Mouse (Mus musculus): ENCODE data around the gene Kctd11. TPM values are rescaled to one million over a fixed set of nuclear protein-coding genes. Genes with fewer than 3 reads are reported as not detected.
"Not testable (repeated sequence)": the region's sequence is repeated elsewhere in the genome, so short reads cannot be mapped to it uniquely, and the experiment has no call there.

Gene Kctd11
- polyA plus RNA-seq, 1 experiment from 2014 or later: 15.1 TPM

GRCm38 (mm10) chr11:69919661-69920265 lies 38.6 kb upstream of the Kctd11 start:
- H3K36me3 ChIP-seq (ENCODE audit: control insufficient read depth, insufficient read depth, low read length): peaks cover 23% of the 10 kb centered on the region
- H3K4me3 ChIP-seq (replicated peaks; ENCODE audit: low read length): peak overlapping the region; percentile 93
- ATAC-seq (ENCODE audit: insufficient read depth, low FRiP score): peak; percentile 15; the same call in 1 of the 2 replicates
- no peaks in the 10 kb centered on the region for H3K27me3 ChIP-seq (ENCODE audit: control insufficient read depth, insufficient read depth, low read length)
- H3K27ac ChIP-seq (ENCODE audit: low read length): peak overlapping the region; percentile 96
- under 1% methylated on average over 17 of the region's 17 CpGs for WGBS
- H3K4me1 ChIP-seq (ENCODE audit: control insufficient read depth, insufficient read depth, low read length): peaks cover 31% of the 10 kb centered on the region
- peak overlapping the region; percentile 98 for H3K9ac ChIP-seq (ENCODE audit: low read length)
- no peaks in the 10 kb centered on the region for H3K9me3 ChIP-seq (replicated peaks; ENCODE audit: control insufficient read depth, low read length)
- peak overlapping the region; percentile 94 for H3K4me2 ChIP-seq (ENCODE audit: low read depth, low read length)

- Histone ChIP-seq H3K27ac (ENCODE audit: low read length) (peak overlapping the region; percentile 96), H3K4me3 (replicated peaks; ENCODE audit: low read length) (peak overlapping the region; percentile 93), H3K9me3 (replicated peaks; ENCODE audit: control insufficient read depth, low read length) (no peaks in the 10 kb centered on the region), H3K9ac (ENCODE audit: low read length) (peak overlapping the region; percentile 98), H3K4me2 (ENCODE audit: low read depth, low read length) (peak overlapping the region; percentile 94), H3K27me3 (ENCODE audit: control insufficient read depth, insufficient read depth, low read length) (no peaks in the 10 kb centered on the region), H3K36me3 (ENCODE audit: control insufficient read depth, insufficient read depth, low read length) (peaks cover 23% of the 10 kb centered on the region), H3K4me1 (ENCODE audit: control insufficient read depth, insufficient read depth, low read length) (peaks cover 36% of the 10 kb centered on the region)
- WGBS: 74% methylated on average over 9 of the region's 9 CpGs
- no peak for ATAC-seq (ENCODE audit: insufficient read depth, low FRiP score)
These were observed 37.8 kb upstream of the Kctd11 start for GRCm38 (mm10) chr11:69919053-69919452.

- ATAC-seq (ENCODE audit: insufficient read depth, low FRiP score): no peak
- Histone ChIP-seq H3K9ac (ENCODE audit: low read length) (no peak overlapping the region), H3K27ac (ENCODE audit: low read length) (no peak overlapping the region), H3K27me3 (ENCODE audit: control insufficient read depth, insufficient read depth, low read length) (no peaks in the 10 kb centered on the region), H3K4me2 (ENCODE audit: low read depth, low read length) (no peak overlapping the region), H3K9me3 (replicated peaks; ENCODE audit: control insufficient read depth, low read length) (no peaks in the 10 kb centered on the region), H3K4me3 (replicated peaks; ENCODE audit: low read length) (no peak overlapping the region), H3K36me3 (ENCODE audit: control insufficient read depth, insufficient read depth, low read length) (peaks cover 23% of the 10 kb centered on the region), H3K4me1 (ENCODE audit: control insufficient read depth, insufficient read depth, low read length) (peaks cover 41% of the 10 kb centered on the region)
- WGBS: 79% methylated on average over 5 of the region's 5 CpGs
These were observed 36.9 kb upstream of the Kctd11 start for GRCm38 (mm10) chr11:69918118-69918517.

- 78% methylated on average over 8 of the region's 8 CpGs for WGBS
- Histone ChIP-seq H3K4me2 (ENCODE audit: low read depth, low read length) (no peak overlapping the region), H3K4me1 (ENCODE audit: control insufficient read depth, insufficient read depth, low read length) (peaks cover 39% of the 10 kb centered on the region), H3K4me3 (replicated peaks; ENCODE audit: low read length) (no peak overlapping the region), H3K36me3 (ENCODE audit: control insufficient read depth, insufficient read depth, low read length) (peaks cover 23% of the 10 kb centered on the region), H3K9me3 (replicated peaks; ENCODE audit: control insufficient read depth, low read length) (no peaks in the 10 kb centered on the region), H3K27me3 (ENCODE audit: control insufficient read depth, insufficient read depth, low read length) (no peaks in the 10 kb centered on the region), H3K27ac (ENCODE audit: low read length) (no peak overlapping the region), H3K9ac (ENCODE audit: low read length) (no peak overlapping the region)
- ATAC-seq (ENCODE audit: insufficient read depth, low FRiP score): no peak
These were observed 36.3 kb upstream of the Kctd11 start for GRCm38 (mm10) chr11:69917379-69917948.

- H3K27ac ChIP-seq (ENCODE audit: low read length); H3K4me3 ChIP-seq (replicated peaks; ENCODE audit: low read length); H3K9me3 ChIP-seq (replicated peaks; ENCODE audit: control insufficient read depth, low read length); H3K27me3 ChIP-seq (ENCODE audit: control insufficient read depth, insufficient read depth, low read length); ATAC-seq (ENCODE audit: insufficient read depth, low FRiP score); H3K9ac ChIP-seq (ENCODE audit: low read length); H3K4me2 ChIP-seq (ENCODE audit: low read depth, low read length): not testable (repeated sequence)
- WGBS: 52% methylated on average over 7 of the region's 7 CpGs
- Histone ChIP-seq H3K36me3 (ENCODE audit: control insufficient read depth, insufficient read depth, low read length) (peaks cover 28% of the 10 kb centered on the region), H3K4me1 (ENCODE audit: control insufficient read depth, insufficient read depth, low read length) (peaks cover 36% of the 10 kb centered on the region)
These were observed 35.6 kb upstream of the Kctd11 start for GRCm38 (mm10) chr11:69916652-69917378.

GRCm38 (mm10) chr11:69915667-69916627 lies 34.7 kb upstream of the Kctd11 start:
- Histone ChIP-seq H3K4me2 (ENCODE audit: low read depth, low read length) (no peak overlapping the region; the same call in 1 of the 2 replicates), H3K9me3 (replicated peaks; ENCODE audit: control insufficient read depth, low read length) (no peaks in the 10 kb centered on the region), H3K4me1 (ENCODE audit: control insufficient read depth, insufficient read depth, low read length) (peaks cover 36% of the 10 kb centered on the region), H3K27me3 (ENCODE audit: control insufficient read depth, insufficient read depth, low read length) (no peaks in the 10 kb centered on the region), H3K27ac (ENCODE audit: low read length) (no peak overlapping the region), H3K9ac (ENCODE audit: low read length) (no peak overlapping the region; the same call in 1 of the 2 replicates), H3K4me3 (replicated peaks; ENCODE audit: low read length) (0 out of 2 replicates have a peak overlapping the region, but pooled peaks have one; percentile 95), H3K36me3 (ENCODE audit: control insufficient read depth, insufficient read depth, low read length) (peaks cover 35% of the 10 kb centered on the region)
- WGBS: 54% methylated on average over 5 of the region's 5 CpGs
- ATAC-seq (ENCODE audit: insufficient read depth, low FRiP score): no peak

GRCm38 (mm10) chr11:69914917-69915430 lies 33.8 kb upstream of the Kctd11 start:
- peak overlapping the region; percentile 95 for H3K9ac ChIP-seq (ENCODE audit: low read length)
- peaks cover 35% of the 10 kb centered on the region for H3K36me3 ChIP-seq (ENCODE audit: control insufficient read depth, insufficient read depth, low read length)
- H3K27ac ChIP-seq (ENCODE audit: low read length): no peak overlapping the region
- H3K4me2 ChIP-seq (ENCODE audit: low read depth, low read length): peak overlapping the region; percentile 93
- H3K9me3 ChIP-seq (replicated peaks; ENCODE audit: control insufficient read depth, low read length): no peaks in the 10 kb centered on the region
- no peak for ATAC-seq (ENCODE audit: insufficient read depth, low FRiP score)
- H3K27me3 ChIP-seq (ENCODE audit: control insufficient read depth, insufficient read depth, low read length): no peaks in the 10 kb centered on the region
- H3K4me3 ChIP-seq (replicated peaks; ENCODE audit: low read length): peak overlapping the region; percentile 95
- 37% methylated on average over 9 of the region's 9 CpGs for WGBS
- peaks cover 36% of the 10 kb centered on the region for H3K4me1 ChIP-seq (ENCODE audit: control insufficient read depth, insufficient read depth, low read length)

- WGBS: 2% methylated on average over 17 of the region's 17 CpGs
- Histone ChIP-seq H3K4me3 (replicated peaks; ENCODE audit: low read length) (peak overlapping the region; percentile 95), H3K4me1 (ENCODE audit: control insufficient read depth, insufficient read depth, low read length) (peaks cover 34% of the 10 kb centered on the region), H3K27me3 (ENCODE audit: control insufficient read depth, insufficient read depth, low read length) (no peaks in the 10 kb centered on the region), H3K9ac (ENCODE audit: low read length) (peak overlapping the region; percentile 95), H3K27ac (ENCODE audit: low read length) (peak overlapping the region; percentile 88), H3K36me3 (ENCODE audit: control insufficient read depth, insufficient read depth, low read length) (peaks cover 35% of the 10 kb centered on the region), H3K9me3 (replicated peaks; ENCODE audit: control insufficient read depth, low read length) (no peaks in the 10 kb centered on the region), H3K4me2 (ENCODE audit: low read depth, low read length) (peak overlapping the region; percentile 93)
- no peak for ATAC-seq (ENCODE audit: insufficient read depth, low FRiP score)
These were observed 33.2 kb upstream of the Kctd11 start for GRCm38 (mm10) chr11:69914372-69914764.
